Mouse (Mus musculus): Measurements from ENCODE around the gene Smim11. TPM values are rescaled to one million over a fixed set of nuclear protein-coding genes. Genes with fewer than 3 reads are reported as not detected.

The Smim11 gene
- 17.4 and 22.3 TPM in 2 replicates for total RNA-seq (2014; rRNA removed)
- polyA plus RNA-seq (2012; rRNA removed): 13.6 and 19.2 TPM in 2 replicates

DNA sequence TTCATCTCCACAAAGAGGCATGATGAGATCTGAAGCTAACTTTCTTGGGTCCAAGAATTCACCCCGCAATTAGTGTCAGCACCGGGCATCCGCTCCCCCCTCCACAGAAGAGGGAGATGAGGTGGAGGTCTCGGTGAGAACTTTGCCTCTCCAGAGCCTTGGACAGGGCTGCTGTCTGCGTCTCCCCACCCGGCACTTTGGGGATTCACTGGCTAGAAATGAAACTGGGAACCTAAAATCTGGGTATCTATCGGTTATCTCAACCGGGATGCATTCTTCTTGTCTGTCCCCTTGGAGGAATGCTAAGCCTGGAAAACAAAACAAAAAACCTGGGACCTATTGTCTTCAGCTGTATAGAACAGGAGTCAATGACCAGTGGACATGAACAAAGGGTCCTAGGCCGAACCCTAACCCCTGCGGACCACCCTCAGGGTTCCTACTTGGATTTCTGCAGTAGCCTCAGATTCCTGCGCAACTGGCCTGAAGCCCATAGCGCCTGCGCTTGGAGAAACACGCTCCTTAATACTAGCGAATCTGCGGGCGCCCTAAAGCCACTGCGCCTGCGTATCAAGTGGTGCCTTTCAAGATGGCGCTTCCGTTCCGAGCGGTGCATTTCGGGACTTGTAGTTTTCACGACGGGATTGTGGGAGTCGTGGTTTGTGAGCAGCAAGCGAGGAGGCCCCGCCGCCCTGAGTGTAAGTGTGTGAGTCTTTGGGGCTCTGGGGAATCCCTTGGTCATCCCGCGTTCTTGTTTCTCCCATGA lies at the start of gene Smim11:
TSS of gene Smim11 (plus strand) at position 638 of the 763 bp plus-strand sequence.
- Histone ChIP-seq H3K27ac (replicated peaks; ENCODE audit: insufficient read depth, low read depth, low read length) (peak within 1 kb of the TSS; percentile 56), H3K4me1 (ENCODE audit: control insufficient read depth, insufficient read depth, low read length) (peaks cover 9% of the 10 kb centered on the region)
- WGBS: 6% methylated on average over 32 of the region's 32 CpGs

DNA sequence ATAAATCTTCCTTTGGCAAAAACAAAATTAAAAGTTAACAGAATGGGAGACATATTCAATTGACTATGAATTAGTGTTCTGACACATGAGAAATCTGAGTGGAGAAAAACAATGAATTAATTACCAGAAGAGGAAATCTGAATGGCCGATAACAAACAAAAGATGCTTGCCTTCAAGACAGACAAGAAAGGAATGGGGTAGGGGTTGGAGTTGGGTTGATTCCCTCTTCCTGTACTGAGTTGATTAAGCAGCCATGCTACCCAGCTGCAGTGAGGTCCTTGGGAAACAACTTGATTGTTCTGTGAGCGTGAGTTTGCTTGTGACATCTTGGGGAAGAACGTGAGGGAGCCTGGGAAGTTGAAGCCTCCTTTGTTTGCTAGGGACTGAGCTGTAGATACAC lies 46.8 kb upstream of the Smim11 start:
- no peak overlapping the region for H3K4me3 ChIP-seq (ENCODE audit: insufficient read depth, low read depth, low read length)
- WGBS: 78% methylated on average over 3 of the region's 3 CpGs
- no peaks in the 10 kb centered on the region for H3K36me3 ChIP-seq (ENCODE audit: control insufficient read depth, insufficient read depth, low read length)
- DNase-seq (ENCODE audit: extremely low read depth, low read depth, low spot score): no peak
- H3K27me3 ChIP-seq (ENCODE audit: control insufficient read depth, insufficient read depth, low read length): no peaks in the 10 kb centered on the region
- H3K9ac ChIP-seq (ENCODE audit: low read depth, low read length): no peak overlapping the region
- no peak overlapping the region for H3K27ac ChIP-seq (replicated peaks; ENCODE audit: insufficient read depth, low read depth, low read length)
- H3K79me2 ChIP-seq (ENCODE audit: control insufficient read depth, insufficient read depth, low read length): no peaks in the 10 kb centered on the region
- H3K4me1 ChIP-seq (ENCODE audit: control insufficient read depth, insufficient read depth, low read length): no peaks in the 10 kb centered on the region
- TF ChIP-seq POLR2A (IDR thresholded peaks at IDR 0.05; ENCODE audit: extremely low read depth, insufficient read depth, low read length) (no peak), CTCF (IDR thresholded peaks at IDR 0.05; ENCODE audit: low read depth, low read length) (no peak)

More for the DNA sequence above, at the start of gene Smim11:
- H3K36me3 ChIP-seq (ENCODE audit: control insufficient read depth, insufficient read depth, low read length): no peaks in the 10 kb centered on the region; the same call in 1 of the 2 replicates
- H3K27me3 ChIP-seq (ENCODE audit: control insufficient read depth, insufficient read depth, low read length): no peaks in the 10 kb centered on the region
- no peaks in the 10 kb centered on the region; the same call in 1 of the 2 replicates for H3K79me2 ChIP-seq (ENCODE audit: control insufficient read depth, insufficient read depth, low read length)
- 0 out of 2 replicates have a peak, but pooled peaks have one; percentile 56 for TF ChIP-seq POLR2A (IDR thresholded peaks at IDR 0.05; ENCODE audit: extremely low read depth, insufficient read depth, low read length)
- no peak for TF ChIP-seq CTCF (IDR thresholded peaks at IDR 0.05; ENCODE audit: low read depth, low read length)
- DNase-seq (ENCODE audit: extremely low read depth, low read depth, low spot score): peak; percentile 95
- H3K4me3 ChIP-seq (ENCODE audit: insufficient read depth, low read depth, low read length): peak within 1 kb of the TSS; percentile 71
- H3K9ac ChIP-seq (ENCODE audit: low read depth, low read length): peak within 1 kb of the TSS; percentile 81

DNA sequence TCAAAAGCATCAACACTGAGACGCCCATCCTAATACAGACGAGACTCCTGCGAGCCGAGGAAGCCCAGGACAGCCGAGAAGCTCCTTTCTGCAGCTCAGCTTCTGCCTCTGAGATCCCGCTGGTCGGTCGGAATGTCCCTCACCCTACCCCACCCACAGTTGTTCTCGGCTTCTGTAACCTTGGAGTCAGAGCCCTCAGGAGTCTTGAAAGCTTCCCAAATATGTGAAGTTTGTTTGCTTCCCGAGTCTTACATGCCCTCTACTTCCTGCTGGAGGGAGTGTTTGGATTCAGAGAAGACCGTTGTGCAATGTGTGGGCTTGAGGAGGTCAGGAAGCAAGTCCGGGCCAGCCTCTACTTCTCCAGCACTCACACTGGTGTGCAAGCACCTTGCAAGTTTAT lies 33.2 kb upstream of the Smim11 start:
- no peak for DNase-seq (ENCODE audit: extremely low read depth, low read depth, low spot score)
- WGBS: 66% methylated on average over 12 of the region's 12 CpGs

DNA sequence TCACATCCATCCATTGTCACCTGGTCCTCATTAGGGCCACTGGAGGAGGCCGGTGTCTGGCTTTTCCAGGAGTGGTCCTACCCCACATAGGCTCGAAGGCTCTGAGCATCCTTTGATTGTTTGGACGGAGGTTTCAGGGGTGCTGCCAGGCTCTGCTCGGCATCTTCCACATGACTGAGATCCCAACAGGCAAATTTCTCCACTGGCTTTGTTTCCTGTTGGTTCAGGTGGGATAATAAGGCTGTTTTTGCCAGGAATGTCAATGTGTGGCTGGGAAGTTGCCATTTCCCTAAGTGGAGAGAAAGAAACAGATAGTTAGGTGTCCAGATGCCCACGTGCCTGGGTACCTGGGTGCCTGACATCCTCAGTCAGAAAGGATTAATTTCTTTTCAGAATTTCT lies 26.6 kb upstream of the Smim11 start:
- Histone ChIP-seq H3K79me2 (ENCODE audit: control insufficient read depth, insufficient read depth, low read length) (no peaks in the 10 kb centered on the region), H3K4me1 (ENCODE audit: control insufficient read depth, insufficient read depth, low read length) (no peaks in the 10 kb centered on the region), H3K36me3 (ENCODE audit: control insufficient read depth, insufficient read depth, low read length) (no peaks in the 10 kb centered on the region), H3K27me3 (ENCODE audit: control insufficient read depth, insufficient read depth, low read length) (no peaks in the 10 kb centered on the region), H3K4me3 (ENCODE audit: insufficient read depth, low read depth, low read length) (no peak overlapping the region), H3K27ac (replicated peaks; ENCODE audit: insufficient read depth, low read depth, low read length) (no peak overlapping the region), H3K9ac (ENCODE audit: low read depth, low read length) (no peak overlapping the region)
- no peak for TF ChIP-seq POLR2A (IDR thresholded peaks at IDR 0.05; ENCODE audit: extremely low read depth, insufficient read depth, low read length)
- no peak for TF ChIP-seq CTCF (IDR thresholded peaks at IDR 0.05; ENCODE audit: low read depth, low read length)
- WGBS: 89% methylated on average over 5 of the region's 5 CpGs
- DNase-seq (ENCODE audit: extremely low read depth, low read depth, low spot score): no peak

More for the DNA sequence above, 33.2 kb upstream of the Smim11 start:
- H3K36me3 ChIP-seq (ENCODE audit: control insufficient read depth, insufficient read depth, low read length): no peaks in the 10 kb centered on the region
- no peaks in the 10 kb centered on the region for H3K4me1 ChIP-seq (ENCODE audit: control insufficient read depth, insufficient read depth, low read length)
- no peaks in the 10 kb centered on the region for H3K27me3 ChIP-seq (ENCODE audit: control insufficient read depth, insufficient read depth, low read length)
- TF ChIP-seq CTCF (IDR thresholded peaks at IDR 0.05; ENCODE audit: low read depth, low read length): no peak
- no peak for TF ChIP-seq POLR2A (IDR thresholded peaks at IDR 0.05; ENCODE audit: extremely low read depth, insufficient read depth, low read length)
- H3K27ac ChIP-seq (replicated peaks; ENCODE audit: insufficient read depth, low read depth, low read length): no peak overlapping the region
- H3K4me3 ChIP-seq (ENCODE audit: insufficient read depth, low read depth, low read length): no peak overlapping the region
- no peaks in the 10 kb centered on the region for H3K79me2 ChIP-seq (ENCODE audit: control insufficient read depth, insufficient read depth, low read length)
- H3K9ac ChIP-seq (ENCODE audit: low read depth, low read length): no peak overlapping the region

DNA sequence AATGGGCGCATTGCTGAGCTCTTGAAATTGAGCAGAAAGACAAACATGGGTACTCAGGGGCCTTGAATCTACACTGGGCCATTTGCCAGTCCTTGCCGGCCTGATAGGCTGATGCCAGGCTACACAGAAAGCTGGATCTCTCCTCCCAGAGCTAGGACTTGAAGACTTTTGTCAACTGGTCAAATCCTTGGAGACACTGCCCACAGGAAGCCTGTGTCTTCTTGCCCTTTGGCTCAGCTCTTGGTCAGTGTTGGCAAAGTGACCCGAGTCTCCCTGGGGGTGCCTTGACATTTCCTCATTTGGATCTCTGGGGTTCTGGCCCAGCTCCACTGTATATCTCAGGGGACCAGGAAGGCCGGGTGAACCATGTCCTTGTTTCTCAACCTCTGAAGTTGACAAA lies 25.6 kb upstream of the Smim11 start:
- Histone ChIP-seq H3K4me1 (ENCODE audit: control insufficient read depth, insufficient read depth, low read length) (no peaks in the 10 kb centered on the region), H3K36me3 (ENCODE audit: control insufficient read depth, insufficient read depth, low read length) (no peaks in the 10 kb centered on the region), H3K79me2 (ENCODE audit: control insufficient read depth, insufficient read depth, low read length) (no peaks in the 10 kb centered on the region), H3K9ac (ENCODE audit: low read depth, low read length) (no peak overlapping the region), H3K4me3 (ENCODE audit: insufficient read depth, low read depth, low read length) (no peak overlapping the region), H3K27ac (replicated peaks; ENCODE audit: insufficient read depth, low read depth, low read length) (no peak overlapping the region), H3K27me3 (ENCODE audit: control insufficient read depth, insufficient read depth, low read length) (no peaks in the 10 kb centered on the region)
- TF ChIP-seq POLR2A (IDR thresholded peaks at IDR 0.05; ENCODE audit: extremely low read depth, insufficient read depth, low read length) (no peak), CTCF (IDR thresholded peaks at IDR 0.05; ENCODE audit: low read depth, low read length) (no peak)
- WGBS: 46% methylated on average over 4 of the region's 4 CpGs
- no peak for DNase-seq (ENCODE audit: extremely low read depth, low read depth, low spot score)

DNA sequence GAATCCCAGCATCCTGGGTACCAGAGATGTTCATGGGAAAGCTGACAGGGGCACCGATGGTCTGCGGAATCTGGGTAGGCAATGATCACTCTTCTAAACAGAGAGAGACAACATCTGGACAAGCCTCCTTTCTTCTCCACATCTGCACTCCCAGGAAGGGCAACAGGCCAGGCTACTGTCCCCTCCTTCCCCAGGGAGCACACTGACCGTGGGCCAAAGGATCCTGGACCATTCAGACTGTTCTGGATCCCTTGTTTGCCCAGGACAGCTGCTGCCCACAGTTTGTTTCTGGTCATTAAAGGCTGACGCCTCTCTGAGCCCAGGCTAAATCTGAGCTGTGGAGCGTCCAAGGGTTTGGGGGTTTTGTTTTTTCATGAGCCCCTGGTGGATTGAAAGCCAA lies 18.4 kb upstream of the Smim11 start:
- Histone ChIP-seq H3K27me3 (ENCODE audit: control insufficient read depth, insufficient read depth, low read length) (no peaks in the 10 kb centered on the region), H3K27ac (replicated peaks; ENCODE audit: insufficient read depth, low read depth, low read length) (no peak overlapping the region), H3K9ac (ENCODE audit: low read depth, low read length) (no peak overlapping the region), H3K4me3 (ENCODE audit: insufficient read depth, low read depth, low read length) (no peak overlapping the region), H3K79me2 (ENCODE audit: control insufficient read depth, insufficient read depth, low read length) (no peaks in the 10 kb centered on the region), H3K4me1 (ENCODE audit: control insufficient read depth, insufficient read depth, low read length) (no peaks in the 10 kb centered on the region), H3K36me3 (ENCODE audit: control insufficient read depth, insufficient read depth, low read length) (no peaks in the 10 kb centered on the region)
- no peak for TF ChIP-seq POLR2A (IDR thresholded peaks at IDR 0.05; ENCODE audit: extremely low read depth, insufficient read depth, low read length)
- TF ChIP-seq CTCF (IDR thresholded peaks at IDR 0.05; ENCODE audit: low read depth, low read length): no peak
- WGBS: 90% methylated on average over 5 of the region's 5 CpGs
- no peak for DNase-seq (ENCODE audit: extremely low read depth, low read depth, low spot score)
